Mouse (Mus musculus) cerebellum, adult 2 months (tissue): ENCODE measurements around the gene Zup1. TPM values are rescaled to one million over a fixed set of nuclear protein-coding genes. Genes with fewer than 3 reads are reported as not detected.
"Not testable (repeated sequence)": the region's sequence is repeated elsewhere in the genome, so short reads cannot be mapped to it uniquely, and the experiment has no call there.

Experiments
- DNase-seq, 2 experiments: peaks; one replicate each; pipeline ENCODE4 v3.0.0; 2021
- H3K27ac ChIP-seq: fragments of 200-500 bp; 2 replicates; pipeline ENCODE4 v1.5.1; 2012; ENCODE audit warnings: low read length, control low read depth, inconsistent platforms; ENCODE audit not compliant: insufficient read depth
- H3K27me3 ChIP-seq: fragments of 200-500 bp; 2 replicates; pipeline ENCODE4 v1.6.1; 2012; ENCODE audit warnings: inconsistent platforms, mild to moderate bottlenecking, low read length, moderate library complexity; ENCODE audit not compliant: control insufficient read depth, insufficient read depth
- H3K4me1 ChIP-seq: fragments of 200-500 bp; 2 replicates; pipeline ENCODE4 v1.6.1; 2011; ENCODE audit warnings: low read length; ENCODE audit not compliant: control insufficient read depth, insufficient read depth
- H3K4me3 ChIP-seq: fragments of 200-500 bp; replicated peaks from 2 replicates; pipeline ENCODE3; 2011; ENCODE audit warnings: mild to moderate bottlenecking, low read depth, low read length, control low read depth; ENCODE audit not compliant: insufficient read depth
- CTCF ChIP-seq: fragments of 200-500 bp; IDR thresholded peaks from 2 replicates; pipeline ENCODE4 v1.5.1; 2011; ENCODE audit warnings: low read depth, mild to moderate bottlenecking, control low read depth, low read length, moderate library complexity, borderline replicate concordance; ENCODE audit not compliant: insufficient read depth
- POLR2A ChIP-seq: fragments of 200-500 bp; IDR thresholded peaks from 2 replicates; pipeline ENCODE4 v1.6.1; 2011; ENCODE audit warnings: low read length, control low read depth, borderline replicate concordance; ENCODE audit not compliant: insufficient read depth
- WGBS: fragments of 180-500 bp; shearing (Covaris S2); methylation state at CpG from one replicate; pipeline ENCODE4 v1.1.7; 2018; 5-methylcytosine and 5-hydroxymethylcytosine counted together
- polyA plus RNA-seq: library from polyadenylated mRNA; depleted of rRNA; stranded (reverse); fragments of >200 nt; gene quantifications from 2 replicates; pipeline ENCODE4 v1.2.3, GENCODE M21; 2012; rRNA removed

The Zup1 gene
- polyA plus RNA-seq: 9.0 and 10.5 TPM in 2 replicates

DNA sequence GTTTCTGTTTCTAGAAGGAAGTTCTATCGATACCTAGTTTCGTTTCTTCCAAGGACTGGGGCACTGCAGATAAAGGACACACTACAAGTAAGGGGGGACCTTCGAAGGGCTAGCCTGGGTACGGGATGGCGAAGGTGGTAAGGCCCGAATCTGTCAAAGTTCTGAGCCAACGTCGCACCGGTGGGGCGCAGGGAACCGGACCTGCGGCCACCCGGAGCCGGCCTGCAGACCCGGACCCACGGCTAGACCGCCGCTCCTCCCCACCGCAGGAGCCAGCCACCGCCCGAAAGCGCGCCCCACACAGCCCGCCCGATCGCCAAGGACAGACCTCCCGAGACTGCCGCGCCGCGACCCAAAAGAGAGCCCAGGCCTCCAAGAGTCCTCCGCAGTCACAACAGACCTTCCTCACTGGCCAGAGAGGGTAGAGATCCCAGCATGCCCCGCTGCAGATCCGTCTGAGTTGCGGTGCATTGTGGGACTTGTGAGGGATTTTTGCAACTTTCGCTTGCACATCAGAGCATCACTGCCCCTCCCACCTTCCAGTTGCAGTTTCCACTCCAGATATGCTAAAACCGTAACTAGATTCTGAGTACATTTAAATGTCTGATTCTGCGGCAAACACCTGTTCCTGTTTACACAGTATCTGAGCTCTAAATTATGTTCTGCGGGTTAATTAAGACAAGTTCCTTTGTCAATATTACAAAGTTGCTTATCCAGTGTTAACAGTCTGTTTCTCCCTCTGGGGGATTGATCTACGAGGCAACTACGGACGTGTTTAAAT, at the start of gene Zup1:
Gene Zup1, minus strand, starts transcription at position 467 of the 781 bp plus-strand sequence.
- WGBS: under 1% methylated on average over 42 of the region's 42 CpGs
- 0 out of 2 replicates have a peak, but pooled peaks cover 2% of the 10 kb centered on the region for H3K4me1 ChIP-seq
- TF ChIP-seq POLR2A (peak; percentile 63; the same call in 1 of the 2 replicates), CTCF (no peak)
- no peaks in the 10 kb centered on the region for H3K27me3 ChIP-seq
- peak; percentile 80 to 84 for DNase-seq
- H3K4me3 ChIP-seq: peak within 1 kb of the TSS; percentile 82
- H3K27ac ChIP-seq: peak within 1 kb of the TSS; percentile 20; the same call in 1 of the 2 replicates

DNA sequence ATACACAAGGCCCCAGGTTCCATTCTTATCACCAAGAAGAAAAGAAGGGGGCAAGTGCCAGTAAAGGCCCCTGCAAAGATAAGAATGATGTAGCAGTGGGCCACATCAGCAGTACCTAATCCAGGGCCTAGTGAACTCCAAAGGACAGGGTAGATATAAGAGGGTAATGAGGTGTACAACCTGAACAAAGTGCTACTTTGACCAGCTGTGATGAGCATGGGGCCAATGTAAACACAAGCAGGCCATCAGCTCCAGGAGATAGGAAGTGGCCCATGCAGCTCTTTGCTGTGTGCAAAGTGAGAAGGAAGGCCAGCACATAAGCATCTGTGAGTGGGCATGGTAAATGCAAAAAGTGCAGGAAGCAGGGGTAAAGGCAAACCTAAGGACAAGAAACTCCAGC, 47.3 kb upstream of the Zup1 start:
- Histone ChIP-seq H3K27ac (no peak overlapping the region), H3K27me3 (no peaks in the 10 kb centered on the region), H3K4me1 (no peaks in the 10 kb centered on the region), H3K4me3 (no peak overlapping the region)
- no peak for DNase-seq
- TF ChIP-seq POLR2A (no peak), CTCF (no peak)

DNA sequence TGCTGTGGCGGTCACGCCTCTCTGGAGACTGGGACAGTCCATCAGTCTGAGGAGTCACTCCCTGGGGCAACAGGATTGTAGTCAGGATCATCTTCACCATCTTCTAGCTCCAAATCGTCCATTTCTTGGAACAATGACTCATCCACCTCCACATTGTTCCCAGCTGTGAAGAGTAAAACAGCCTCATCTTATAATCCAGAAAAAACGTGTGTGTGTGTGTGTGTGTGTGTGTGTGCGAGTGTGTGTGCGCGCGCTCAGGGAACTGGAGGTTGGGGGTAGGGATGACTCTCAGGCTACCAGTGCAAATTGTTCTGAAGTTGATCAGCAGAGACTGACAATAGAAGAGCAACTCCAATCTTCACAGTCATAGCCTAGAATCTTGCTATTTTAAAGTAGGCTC, 45.6 kb upstream of the Zup1 start:
- H3K27ac ChIP-seq, H3K4me3 ChIP-seq, H3K27me3 ChIP-seq, DNase-seq, H3K4me1 ChIP-seq: not testable (repeated sequence)
- 91% methylated on average over 6 of the region's 8 CpGs for WGBS

DNA sequence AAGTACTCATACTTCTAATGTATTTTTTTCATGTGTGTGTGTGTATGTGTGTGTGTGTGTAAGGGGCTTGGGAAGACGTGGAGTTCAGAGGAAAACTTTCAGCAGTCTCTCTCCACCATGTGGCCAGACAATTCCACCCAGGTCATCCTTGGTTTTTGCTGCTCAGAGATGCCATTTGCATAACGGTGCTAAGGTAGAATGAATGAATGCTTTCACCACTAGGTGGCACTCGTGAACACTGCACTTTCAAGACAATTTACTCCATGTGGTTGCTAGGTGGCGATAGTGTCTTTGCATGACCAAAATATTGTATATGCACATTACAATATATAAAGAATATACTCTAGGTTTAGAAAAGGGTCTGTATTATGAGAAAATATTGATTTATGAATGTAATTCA, 35.7 kb upstream of the Zup1 start:
- WGBS: 11% methylated on average over 4 of the region's 4 CpGs
- no peaks in the 10 kb centered on the region for H3K4me1 ChIP-seq
- peak; percentile 39 to 66 for DNase-seq
- TF ChIP-seq CTCF: peak; percentile 72; the same call in 1 of the 2 replicates
- TF ChIP-seq POLR2A: no peak
- H3K4me3 ChIP-seq: no peak overlapping the region
- no peaks in the 10 kb centered on the region for H3K27me3 ChIP-seq
- H3K27ac ChIP-seq: no peak overlapping the region

DNA sequence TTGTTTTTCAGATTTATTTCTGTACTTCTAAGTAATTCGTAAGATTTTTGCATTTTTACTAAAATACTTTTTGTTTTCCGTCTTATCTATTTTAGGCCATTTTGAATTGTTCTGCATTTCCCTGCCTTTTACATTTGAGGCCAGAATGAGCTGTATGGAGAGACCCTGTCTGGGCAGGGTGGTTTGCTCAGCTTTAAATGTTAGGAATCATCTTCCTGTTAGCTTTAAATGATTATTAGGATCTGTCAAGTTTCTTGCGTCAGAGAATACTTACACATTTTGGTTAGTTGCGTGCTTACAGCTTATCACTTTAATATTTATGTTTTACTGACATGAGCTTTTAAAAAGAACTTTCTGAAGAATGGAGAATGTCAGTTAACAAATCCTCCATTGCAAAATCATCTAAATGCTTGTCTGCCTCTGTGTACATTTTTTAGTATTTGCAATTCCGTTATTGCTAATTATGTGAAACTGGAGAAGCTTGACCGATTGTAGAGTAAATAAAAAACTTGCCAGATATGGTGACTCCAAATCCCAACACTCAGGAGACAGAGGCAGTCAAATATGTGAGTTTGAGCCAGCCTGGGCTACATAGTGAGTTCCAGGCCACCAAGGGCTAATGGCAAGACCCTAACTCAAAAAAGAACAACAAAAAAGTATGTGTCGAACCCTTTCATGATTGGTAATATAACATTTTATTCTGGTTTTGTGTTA, 23.9 kb upstream of the Zup1 start:
- no peak for DNase-seq
- Histone ChIP-seq H3K4me1 (no peaks in the 10 kb centered on the region), H3K4me3 (no peak overlapping the region), H3K27me3 (no peaks in the 10 kb centered on the region), H3K27ac (no peak overlapping the region)
- WGBS: 93% methylated on average over 7 of the region's 7 CpGs
- TF ChIP-seq POLR2A (no peak), CTCF (no peak)

DNA sequence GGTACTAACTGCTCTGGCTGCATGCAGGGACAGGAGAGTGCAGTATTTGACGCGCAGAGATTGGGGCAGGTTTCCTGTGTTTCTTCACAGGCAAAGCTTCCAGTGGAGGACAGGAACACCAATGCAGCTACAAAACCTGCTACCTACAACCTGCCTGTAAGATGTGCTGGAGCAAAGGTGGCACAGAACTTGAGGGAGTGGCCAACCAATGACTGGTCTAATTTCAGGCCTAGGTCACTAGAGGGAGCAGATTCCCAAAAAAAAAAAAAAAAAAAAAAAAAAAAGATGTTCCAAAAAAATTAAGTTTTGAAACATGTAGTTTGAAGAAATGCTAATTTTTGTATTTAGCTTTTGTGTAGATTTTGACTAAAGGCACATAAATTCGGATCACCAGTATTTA, 1.4 kb upstream of the Zup1 start:
- 0 out of 2 replicates have a peak, but pooled peaks cover 2% of the 10 kb centered on the region for H3K4me1 ChIP-seq
- no peak overlapping the region for H3K4me3 ChIP-seq
- 89% methylated on average over 3 of the region's 3 CpGs for whole genome bisulfite sequencing
- DNase-seq: no peak
- no peak overlapping the region for H3K27ac ChIP-seq
- H3K27me3 ChIP-seq: no peaks in the 10 kb centered on the region
- no peak for TF ChIP-seq CTCF
- TF ChIP-seq POLR2A: no peak

DNA sequence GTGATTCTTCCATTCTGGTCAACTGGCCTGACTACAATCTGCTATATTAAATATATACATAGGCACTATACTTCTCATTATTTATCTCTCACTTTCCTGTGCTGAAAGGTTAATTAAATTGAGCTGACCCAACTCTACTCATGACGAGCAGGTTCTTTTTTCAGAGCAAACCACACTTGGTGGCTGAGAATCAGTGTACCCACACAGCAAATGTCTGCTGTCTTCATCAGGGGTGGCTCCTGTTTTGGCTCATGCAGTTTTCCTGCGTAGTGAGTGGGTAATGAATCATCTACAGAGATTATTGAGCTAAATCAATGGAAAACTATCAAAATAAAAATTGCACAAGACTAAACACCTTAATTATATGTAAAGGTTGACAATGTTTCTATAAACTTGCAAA, 4.7 kb downstream of the Zup1 start:
- TF ChIP-seq CTCF (no peak), POLR2A (no peak)
- Histone ChIP-seq H3K27me3 (no peaks in the 10 kb centered on the region), H3K4me1 (0 out of 2 replicates have a peak, but pooled peaks cover 6% of the 10 kb centered on the region), H3K4me3 (no peak overlapping the region), H3K27ac (no peak overlapping the region)
- 65% methylated on average over 2 of the region's 2 CpGs for WGBS
- no peak for DNase-seq

DNA sequence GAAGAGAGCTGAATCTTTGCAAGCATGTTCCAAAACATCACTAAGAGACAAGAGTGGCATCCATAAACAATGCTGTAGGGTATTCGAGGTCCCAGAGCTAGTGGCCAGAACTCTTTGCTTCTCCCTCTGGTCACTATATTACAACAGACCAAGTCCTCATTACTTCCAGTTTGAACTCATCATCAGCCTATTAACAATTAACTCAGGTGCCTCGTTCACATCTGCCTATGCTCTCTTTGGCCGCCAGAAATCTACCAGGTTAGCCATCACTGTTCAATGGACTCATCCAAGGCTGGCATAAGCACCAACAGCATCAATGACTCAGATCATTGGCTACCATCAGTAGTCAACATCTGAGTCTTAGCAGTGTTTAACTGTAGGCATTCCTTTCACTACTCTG, 5.7 kb downstream of the Zup1 start:
- 84% methylated on average over 3 of the region's 3 CpGs for WGBS
- H3K27ac ChIP-seq: no peak overlapping the region
- H3K27me3 ChIP-seq: no peaks in the 10 kb centered on the region
- DNase-seq: no peak
- H3K4me1 ChIP-seq: 0 out of 2 replicates have a peak, but pooled peaks cover 6% of the 10 kb centered on the region
- no peak overlapping the region for H3K4me3 ChIP-seq
- TF ChIP-seq POLR2A (no peak), CTCF (no peak)
